Mouse (Mus musculus): ENCODE results near the gene Prdm2. TPM values are rescaled to one million over a fixed set of nuclear protein-coding genes. Genes with fewer than 3 reads are reported as not detected.

Prdm2 gene
- polyA plus RNA-seq, 1 experiment from 2014 or later = 11.5 TPM

- ATAC-seq (ENCODE audit: low read depth) (no peak), DNase-seq (ENCODE audit: low spot score) (no peak)
- H3K27me3 ChIP-seq (replicated peaks; ENCODE audit: control insufficient read depth, insufficient read depth, low read length) = no peaks in the 10 kb centered on the region
- H3K9ac ChIP-seq (ENCODE audit: low read depth, low read length) = no peak overlapping the region
- H3K27ac ChIP-seq (replicated peaks; ENCODE audit: low read depth, low read length) = no peak overlapping the region
- no peaks in the 10 kb centered on the region for H3K36me3 ChIP-seq (ENCODE audit: control insufficient read depth, insufficient read depth, low read length)
- H3K4me1 ChIP-seq (ENCODE audit: control insufficient read depth, insufficient read depth, low read length) = no peaks in the 10 kb centered on the region
- no peaks in the 10 kb centered on the region for H3K9me3 ChIP-seq (ENCODE audit: control insufficient read depth, low read length)
- H3K4me2 ChIP-seq (ENCODE audit: low read depth, low read length) = no peak overlapping the region
- H3K4me3 ChIP-seq (ENCODE audit: low read depth, low read length) = no peak overlapping the region
- WGBS = 85% methylated on average over 5 of the region's 5 CpGs
These were observed 14.9 kb downstream of the Prdm2 start for GRCm38 (mm10) chr4:143197845-143198356.

GRCm38 (mm10) chr4:143194328-143194727 lies 18.5 kb downstream of the Prdm2 start:
- no peaks in the 10 kb centered on the region for H3K27me3 ChIP-seq (replicated peaks; ENCODE audit: control insufficient read depth, insufficient read depth, low read length)
- 57% methylated on average over 5 of the region's 5 CpGs for WGBS
- H3K27ac ChIP-seq (replicated peaks; ENCODE audit: low read depth, low read length) = no peak overlapping the region
- H3K36me3 ChIP-seq (ENCODE audit: control insufficient read depth, insufficient read depth, low read length) = no peaks in the 10 kb centered on the region
- H3K4me2 ChIP-seq (ENCODE audit: low read depth, low read length) = no peak overlapping the region
- ATAC-seq (ENCODE audit: low read depth) = no peak
- H3K4me1 ChIP-seq (ENCODE audit: control insufficient read depth, insufficient read depth, low read length) = 0 out of 2 replicates have a peak, but pooled peaks cover 3% of the 10 kb centered on the region
- no peak overlapping the region for H3K4me3 ChIP-seq (ENCODE audit: low read depth, low read length)
- DNase-seq (ENCODE audit: low spot score) = no peak
- no peak overlapping the region for H3K9ac ChIP-seq (ENCODE audit: low read depth, low read length)
- no peaks in the 10 kb centered on the region for H3K9me3 ChIP-seq (ENCODE audit: control insufficient read depth, low read length)

- H3K9me3 ChIP-seq (ENCODE audit: control insufficient read depth, low read length) = no peaks in the 10 kb centered on the region
- no peaks in the 10 kb centered on the region for H3K36me3 ChIP-seq (ENCODE audit: control insufficient read depth, insufficient read depth, low read length)
- no peak overlapping the region for H3K4me2 ChIP-seq (ENCODE audit: low read depth, low read length)
- no peaks in the 10 kb centered on the region for H3K27me3 ChIP-seq (replicated peaks; ENCODE audit: control insufficient read depth, insufficient read depth, low read length)
- no peak overlapping the region for H3K9ac ChIP-seq (ENCODE audit: low read depth, low read length)
- DNase-seq (ENCODE audit: low spot score) = no peak
- H3K4me3 ChIP-seq (ENCODE audit: low read depth, low read length) = no peak overlapping the region
- 0 out of 2 replicates have a peak, but pooled peaks cover 3% of the 10 kb centered on the region for H3K4me1 ChIP-seq (ENCODE audit: control insufficient read depth, insufficient read depth, low read length)
- no peak for ATAC-seq (ENCODE audit: low read depth)
- no peak overlapping the region for H3K27ac ChIP-seq (replicated peaks; ENCODE audit: low read depth, low read length)
- 44% methylated on average over 6 of the region's 6 CpGs for WGBS
These were observed 19.6 kb downstream of the Prdm2 start for GRCm38 (mm10) chr4:143193164-143193563.

- no peaks in the 10 kb centered on the region for H3K36me3 ChIP-seq (ENCODE audit: control insufficient read depth, insufficient read depth, low read length)
- no peak for DNase-seq (ENCODE audit: low spot score)
These were observed 21.0 kb downstream of the Prdm2 start for GRCm38 (mm10) chr4:143191783-143192182.

GRCm38 (mm10) chr4:143190657-143191056 lies 22.1 kb downstream of the Prdm2 start:
- no peaks in the 10 kb centered on the region for H3K36me3 ChIP-seq (ENCODE audit: control insufficient read depth, insufficient read depth, low read length)
- WGBS = 41% methylated on average over 4 of the region's 4 CpGs
- ATAC-seq (ENCODE audit: low read depth) (no peak), DNase-seq (ENCODE audit: low spot score) (no peak)
- H3K4me2 ChIP-seq (ENCODE audit: low read depth, low read length) = no peak overlapping the region
- H3K9me3 ChIP-seq (ENCODE audit: control insufficient read depth, low read length) = no peaks in the 10 kb centered on the region
- H3K9ac ChIP-seq (ENCODE audit: low read depth, low read length) = no peak overlapping the region
- no peaks in the 10 kb centered on the region for H3K27me3 ChIP-seq (replicated peaks; ENCODE audit: control insufficient read depth, insufficient read depth, low read length)
- no peak overlapping the region for H3K4me3 ChIP-seq (ENCODE audit: low read depth, low read length)
- H3K27ac ChIP-seq (replicated peaks; ENCODE audit: low read depth, low read length) = 0 out of 2 replicates have a peak overlapping the region, but pooled peaks have one; percentile 1
- H3K4me1 ChIP-seq (ENCODE audit: control insufficient read depth, insufficient read depth, low read length) = 0 out of 2 replicates have a peak, but pooled peaks cover 3% of the 10 kb centered on the region

More at GRCm38 (mm10) chr4:143191783-143192182, 21.0 kb downstream of the Prdm2 start:
- 0 out of 2 replicates have a peak, but pooled peaks cover 3% of the 10 kb centered on the region for H3K4me1 ChIP-seq (ENCODE audit: control insufficient read depth, insufficient read depth, low read length)
- no peak overlapping the region for H3K9ac ChIP-seq (ENCODE audit: low read depth, low read length)
- H3K4me3 ChIP-seq (ENCODE audit: low read depth, low read length) = no peak overlapping the region
- ATAC-seq (ENCODE audit: low read depth) = no peak
- H3K27ac ChIP-seq (replicated peaks; ENCODE audit: low read depth, low read length) = no peak overlapping the region
- 66% methylated on average over 3 of the region's 3 CpGs for WGBS
- H3K4me2 ChIP-seq (ENCODE audit: low read depth, low read length) = no peak overlapping the region
- H3K9me3 ChIP-seq (ENCODE audit: control insufficient read depth, low read length) = no peaks in the 10 kb centered on the region
- H3K27me3 ChIP-seq (replicated peaks; ENCODE audit: control insufficient read depth, insufficient read depth, low read length) = no peaks in the 10 kb centered on the region

- no peak for ATAC-seq (ENCODE audit: low read depth)
- Histone ChIP-seq H3K36me3 (ENCODE audit: control insufficient read depth, insufficient read depth, low read length) (no peaks in the 10 kb centered on the region), H3K9me3 (ENCODE audit: control insufficient read depth, low read length) (no peaks in the 10 kb centered on the region), H3K4me3 (ENCODE audit: low read depth, low read length) (no peak overlapping the region), H3K4me1 (ENCODE audit: control insufficient read depth, insufficient read depth, low read length) (0 out of 2 replicates have a peak, but pooled peaks cover 3% of the 10 kb centered on the region), H3K9ac (ENCODE audit: low read depth, low read length) (no peak overlapping the region), H3K27ac (replicated peaks; ENCODE audit: low read depth, low read length) (no peak overlapping the region), H3K4me2 (ENCODE audit: low read depth, low read length) (no peak overlapping the region), H3K27me3 (replicated peaks; ENCODE audit: control insufficient read depth, insufficient read depth, low read length) (no peaks in the 10 kb centered on the region)
- 79% methylated on average over 5 of the region's 5 CpGs for WGBS
- DNase-seq (ENCODE audit: low spot score) = no peak
These were observed 24.1 kb downstream of the Prdm2 start for GRCm38 (mm10) chr4:143188571-143189191.

- H3K27ac ChIP-seq (replicated peaks; ENCODE audit: low read depth, low read length) = no peak overlapping the region
- no peak overlapping the region for H3K4me3 ChIP-seq (ENCODE audit: low read depth, low read length)
- no peaks in the 10 kb centered on the region for H3K4me1 ChIP-seq (ENCODE audit: control insufficient read depth, insufficient read depth, low read length)
- DNase-seq (ENCODE audit: low spot score) = no peak
- no peak for ATAC-seq (ENCODE audit: low read depth)
- H3K36me3 ChIP-seq (ENCODE audit: control insufficient read depth, insufficient read depth, low read length) = no peaks in the 10 kb centered on the region
- H3K9me3 ChIP-seq (ENCODE audit: control insufficient read depth, low read length) = no peaks in the 10 kb centered on the region
- H3K4me2 ChIP-seq (ENCODE audit: low read depth, low read length) = no peak overlapping the region
- no peaks in the 10 kb centered on the region for H3K27me3 ChIP-seq (replicated peaks; ENCODE audit: control insufficient read depth, insufficient read depth, low read length)
- H3K9ac ChIP-seq (ENCODE audit: low read depth, low read length) = no peak overlapping the region
These were observed 26.7 kb downstream of the Prdm2 start for GRCm38 (mm10) chr4:143186066-143186465.

- no peak for DNase-seq (ENCODE audit: low spot score)
- peaks cover 4% of the 10 kb centered on the region; the same call in 1 of the 2 replicates for H3K36me3 ChIP-seq (ENCODE audit: control insufficient read depth, insufficient read depth, low read length)
- no peak for ATAC-seq (ENCODE audit: low read depth)
- no peaks in the 10 kb centered on the region for H3K27me3 ChIP-seq (replicated peaks; ENCODE audit: control insufficient read depth, insufficient read depth, low read length)
- H3K4me2 ChIP-seq (ENCODE audit: low read depth, low read length) = no peak overlapping the region
- WGBS = 70% methylated on average over 9 of the region's 9 CpGs
- no peaks in the 10 kb centered on the region for H3K4me1 ChIP-seq (ENCODE audit: control insufficient read depth, insufficient read depth, low read length)
- no peak overlapping the region for H3K4me3 ChIP-seq (ENCODE audit: low read depth, low read length)
- no peaks in the 10 kb centered on the region for H3K9me3 ChIP-seq (ENCODE audit: control insufficient read depth, low read length)
- H3K27ac ChIP-seq (replicated peaks; ENCODE audit: low read depth, low read length) = no peak overlapping the region
- H3K9ac ChIP-seq (ENCODE audit: low read depth, low read length) = no peak overlapping the region
These were observed 27.3 kb downstream of the Prdm2 start for GRCm38 (mm10) chr4:143185496-143185895.

GRCm38 (mm10) chr4:143183141-143183540 lies 29.7 kb downstream of the Prdm2 start:
- ATAC-seq (ENCODE audit: low read depth) (no peak), DNase-seq (ENCODE audit: low spot score) (no peak)
- 89% methylated on average over 6 of the region's 6 CpGs for WGBS
- Histone ChIP-seq H3K27me3 (replicated peaks; ENCODE audit: control insufficient read depth, insufficient read depth, low read length) (no peaks in the 10 kb centered on the region), H3K9ac (ENCODE audit: low read depth, low read length) (no peak overlapping the region), H3K4me3 (ENCODE audit: low read depth, low read length) (no peak overlapping the region), H3K4me1 (ENCODE audit: control insufficient read depth, insufficient read depth, low read length) (no peaks in the 10 kb centered on the region), H3K4me2 (ENCODE audit: low read depth, low read length) (no peak overlapping the region), H3K27ac (replicated peaks; ENCODE audit: low read depth, low read length) (no peak overlapping the region), H3K36me3 (ENCODE audit: control insufficient read depth, insufficient read depth, low read length) (peaks cover 16% of the 10 kb centered on the region), H3K9me3 (ENCODE audit: control insufficient read depth, low read length) (no peaks in the 10 kb centered on the region)
